9 mouse cellular contexts compared by ENCODE assay signal in genomic region chr6:30549231-30549761, GRCm38 (mm10). TPM values are rescaled to one million over a fixed set of nuclear protein-coding genes. Genes with fewer than 3 reads are reported as not detected.
A peak's percentile ranks its signal among the peaks of the same experiment; 100 is the strongest.
DNase-seq lines count a peak whose midpoint lies in the region; ATAC-seq and TF ChIP-seq lines count a peak whose summit lies in the region.
"Had no signal": no experiment of that assay in that cellular context is flagged by ENCODE, and none has a peak within 500 bp of the region (broad histone marks: within the 10 kb centered on the region; RNA-seq: fewer than 3 reads in every experiment).

No protein-coding gene starts in this region.

- no peak overlapping the region for H3K4me3 ChIP-seq in intestine, embryonic 14.5 days (ENCODE audit: low read depth, low read length)
- no peak overlapping the region for H3K4me3 ChIP-seq in intestine, postnatal 0 days (ENCODE audit: low read depth, low read length)
- H3K4me3 ChIP-seq in hindbrain, embryonic 10.5 days, result peak overlapping the region; percentile 29
- no peak overlapping the region for H3K4me3 ChIP-seq in midbrain, embryonic 12.5 days

- no peaks in the 10 kb centered on the region for H3K36me3 ChIP-seq in intestine, embryonic 14.5 days (ENCODE audit: control insufficient read depth, insufficient read depth, low read length)
- H3K36me3 ChIP-seq in intestine, postnatal 0 days (ENCODE audit: control insufficient read depth, insufficient read depth), result no peaks in the 10 kb centered on the region
- H3K36me3 ChIP-seq in hindbrain, embryonic 10.5 days, result no peaks in the 10 kb centered on the region
- no peaks in the 10 kb centered on the region for H3K36me3 ChIP-seq in midbrain, embryonic 12.5 days

- no peak overlapping the region for H3K9ac ChIP-seq in intestine, embryonic 14.5 days (ENCODE audit: low read length)
- H3K9ac ChIP-seq in intestine, postnatal 0 days (ENCODE audit: low read depth, low read length), result no peak overlapping the region
- peak overlapping the region; percentile 37; the same call in 1 of the 2 replicates for H3K9ac ChIP-seq in midbrain, embryonic 12.5 days (replicated peaks)

- peak overlapping the region; percentile 77 for H3K27ac ChIP-seq in intestine, embryonic 14.5 days (ENCODE audit: low read depth)
- H3K27ac ChIP-seq in intestine, postnatal 0 days (ENCODE audit: low read depth, low read length), result no peak overlapping the region
- H3K27ac ChIP-seq in hindbrain, embryonic 10.5 days, result peak overlapping the region; percentile 95
- peak overlapping the region; percentile 86 for H3K27ac ChIP-seq in midbrain, embryonic 12.5 days (replicated peaks)

- 21% methylated on average over 15 of the region's 15 CpGs for WGBS in intestine, embryonic 14.5 days
- 40% methylated on average over 15 of the region's 15 CpGs for WGBS in intestine, postnatal 0 days
- 11% methylated on average over 15 of the region's 15 CpGs for WGBS in hindbrain, embryonic 10.5 days
- 6% methylated on average over 15 of the region's 15 CpGs for WGBS in midbrain, embryonic 12.5 days

- no peaks in the 10 kb centered on the region for H3K27me3 ChIP-seq in intestine, embryonic 14.5 days (replicated peaks; ENCODE audit: control insufficient read depth, insufficient read depth, low read length)
- no peaks in the 10 kb centered on the region for H3K27me3 ChIP-seq in intestine, postnatal 0 days (replicated peaks; ENCODE audit: control insufficient read depth, insufficient read depth, low read length)
- H3K27me3 ChIP-seq in hindbrain, embryonic 10.5 days (ENCODE audit: insufficient read depth, poor library complexity, severe bottlenecking), result no peaks in the 10 kb centered on the region
- H3K27me3 ChIP-seq in midbrain, embryonic 12.5 days, result no peaks in the 10 kb centered on the region

- H3K4me2 ChIP-seq in intestine, embryonic 14.5 days (ENCODE audit: low read length), result no peak overlapping the region
- no peak overlapping the region for H3K4me2 ChIP-seq in intestine, postnatal 0 days (replicated peaks; ENCODE audit: low read depth)
- H3K4me2 ChIP-seq in midbrain, embryonic 12.5 days (replicated peaks), result peak overlapping the region; percentile 25

- DNase-seq in intestine, embryonic 14.5 days (ENCODE audit: low spot score), result no peak
- DNase-seq in embryo, embryonic 11 days, result peak; percentile 88
- DNase-seq in hindbrain, embryonic 10.5 days (ENCODE audit: low spot score), result peak; percentile 74
- no peak for DNase-seq in spleen, adult 12 weeks (ENCODE audit: low spot score)

- TF ChIP-seq CTCF in intestine, postnatal 0 days (IDR thresholded peaks at IDR 0.05; ENCODE audit: low read depth), result no peak

- H3K9me3 ChIP-seq in intestine, embryonic 14.5 days (ENCODE audit: control insufficient read depth, low read length), result no peaks in the 10 kb centered on the region
- H3K9me3 ChIP-seq in intestine, postnatal 0 days (ENCODE audit: control insufficient read depth), result no peaks in the 10 kb centered on the region
- H3K9me3 ChIP-seq in hindbrain, embryonic 10.5 days, result no peaks in the 10 kb centered on the region
- 0 out of 2 replicates have a peak, but pooled peaks cover 3% of the 10 kb centered on the region for H3K9me3 ChIP-seq in midbrain, embryonic 12.5 days

- no peak for ATAC-seq in intestine, embryonic 14.5 days (replicated peaks; ENCODE audit: low FRiP score, low TSS enrichment, low read depth)
- ATAC-seq in intestine, postnatal 0 days, result no peak
- ATAC-seq in midbrain, embryonic 12.5 days (ENCODE audit: low FRiP score, low read depth), result no peak
- no peak for ATAC-seq in megakaryocyte-erythroid progenitor cell, adult 5-6 weeks (replicated peaks; ENCODE audit: low FRiP score, low TSS enrichment, poor library complexity, severe bottlenecking)
- no peak for ATAC-seq in megakaryocyte, adult 5-6 weeks (ENCODE audit: poor library complexity, severe bottlenecking)

- H3K4me1 ChIP-seq in intestine, embryonic 14.5 days (replicated peaks; ENCODE audit: control insufficient read depth, insufficient read depth, low read length), result peaks cover 32% of the 10 kb centered on the region
- H3K4me1 ChIP-seq in intestine, postnatal 0 days (replicated peaks; ENCODE audit: control insufficient read depth, insufficient read depth, low read length), result 0 out of 2 replicates have a peak, but pooled peaks cover 3% of the 10 kb centered on the region
- peaks cover 87% of the 10 kb centered on the region for H3K4me1 ChIP-seq in hindbrain, embryonic 10.5 days (replicated peaks)
- H3K4me1 ChIP-seq in midbrain, embryonic 12.5 days, result peaks cover 66% of the 10 kb centered on the region

RNA-seq across cellular contexts. Expression of gene Cpa2, which starts 7.9 kb away (rescaled TPM):
- 1.8 and 206 TPM in 2 replicates for polyA plus RNA-seq in intestine, embryonic 14.5 days (2014; fragmentation: Nextera tagmentation; extraction: Ambion mirVana)
- polyA plus RNA-seq in intestine, postnatal 0 days (2015; fragmentation: Nextera tagmentation; extraction: Ambion mirVana), result 2.9 and 3.3 TPM in 2 replicates
- 19.6 and 20.0 TPM in 2 replicates for polyA plus RNA-seq in hindbrain, embryonic 10.5 days (2016; fragmentation: Nextera tagmentation; extraction: Ambion mirVana)
- 5.8 and 6.7 TPM in 2 replicates for polyA plus RNA-seq in midbrain, embryonic 12.5 days (2016; fragmentation: Nextera tagmentation; extraction: Ambion mirVana)
- not detected in 2 replicates for total RNA-seq in megakaryocyte-erythroid progenitor cell, adult 5-6 weeks (2014; fragmentation: Nextera tagmentation)
- total RNA-seq in megakaryocyte-erythroid progenitor cell, adult 5-6 weeks (2017), result not detected in 2 replicates
- 0.27 TPM in 1 of 2 replicates, not detected in the other for total RNA-seq in megakaryocyte, adult 5-6 weeks (2015)
- total RNA-seq in megakaryocyte, adult 5-6 weeks (2017), result not detected in 2 replicates

RNA-seq across cellular contexts. Expression of gene Cpa4, which starts 18.9 kb away (rescaled TPM):
- polyA plus RNA-seq in intestine, embryonic 14.5 days (2014; fragmentation: Nextera tagmentation; extraction: Ambion mirVana), result 0.73 and 0.93 TPM in 2 replicates
- 0.04 and 0.07 TPM in 2 replicates for polyA plus RNA-seq in intestine, postnatal 0 days (2015; fragmentation: Nextera tagmentation; extraction: Ambion mirVana)
- 1.4 and 2.5 TPM in 2 replicates for polyA plus RNA-seq in hindbrain, embryonic 10.5 days (2016; fragmentation: Nextera tagmentation; extraction: Ambion mirVana)
- 1.6 and 1.9 TPM in 2 replicates for polyA plus RNA-seq in midbrain, embryonic 12.5 days (2016; fragmentation: Nextera tagmentation; extraction: Ambion mirVana)
- not detected in 2 replicates for total RNA-seq in megakaryocyte-erythroid progenitor cell, adult 5-6 weeks (2014; fragmentation: Nextera tagmentation)
- total RNA-seq in megakaryocyte-erythroid progenitor cell, adult 5-6 weeks (2017), result not detected in 2 replicates
- not detected in 2 replicates for total RNA-seq in megakaryocyte, adult 5-6 weeks (2015)
- not detected in 2 replicates for total RNA-seq in megakaryocyte, adult 5-6 weeks (2017)
- polyA plus RNA-seq: large intestine, adult 2 months had no signal

RNA-seq across cellular contexts. Expression of gene Ssmem1, which starts 39.6 kb away (rescaled TPM):
- polyA plus RNA-seq in intestine, embryonic 14.5 days (2014; fragmentation: Nextera tagmentation; extraction: Ambion mirVana), result not detected in 2 replicates
- not detected in 2 replicates for polyA plus RNA-seq in intestine, postnatal 0 days (2015; fragmentation: Nextera tagmentation; extraction: Ambion mirVana)
- polyA plus RNA-seq in hindbrain, embryonic 10.5 days (2016; fragmentation: Nextera tagmentation; extraction: Ambion mirVana), result 0.34 and 0.35 TPM in 2 replicates
- 0.22 and 0.34 TPM in 2 replicates for polyA plus RNA-seq in midbrain, embryonic 12.5 days (2016; fragmentation: Nextera tagmentation; extraction: Ambion mirVana)
- total RNA-seq in megakaryocyte-erythroid progenitor cell, adult 5-6 weeks (2014; fragmentation: Nextera tagmentation), result not detected in 2 replicates
- not detected in 2 replicates for total RNA-seq in megakaryocyte-erythroid progenitor cell, adult 5-6 weeks (2017)
- total RNA-seq in megakaryocyte, adult 5-6 weeks (2015), result 0.68 TPM in 1 of 2 replicates, not detected in the other
- 0.44 and 1.1 TPM in 2 replicates for total RNA-seq in megakaryocyte, adult 5-6 weeks (2017)
- polyA plus RNA-seq: large intestine, adult 2 months had no signal

RNA-seq across cellular contexts. Expression of gene Tmem209, which starts 39.7 kb away (rescaled TPM):
- polyA plus RNA-seq in intestine, embryonic 14.5 days (2014; fragmentation: Nextera tagmentation; extraction: Ambion mirVana), result 40.9 and 43.6 TPM in 2 replicates
- 10.2 and 11.2 TPM in 2 replicates for polyA plus RNA-seq in intestine, postnatal 0 days (2015; fragmentation: Nextera tagmentation; extraction: Ambion mirVana)
- polyA plus RNA-seq in hindbrain, embryonic 10.5 days (2016; fragmentation: Nextera tagmentation; extraction: Ambion mirVana), result 38.3 and 40.3 TPM in 2 replicates
- polyA plus RNA-seq in midbrain, embryonic 12.5 days (2016; fragmentation: Nextera tagmentation; extraction: Ambion mirVana), result 45.6 and 49.1 TPM in 2 replicates
- 51.7 and 62.6 TPM in 2 replicates for total RNA-seq in megakaryocyte-erythroid progenitor cell, adult 5-6 weeks (2014; fragmentation: Nextera tagmentation)
- total RNA-seq in megakaryocyte-erythroid progenitor cell, adult 5-6 weeks (2017), result 35.8 and 46.2 TPM in 2 replicates
- 40.3 and 42.3 TPM in 2 replicates for total RNA-seq in megakaryocyte, adult 5-6 weeks (2015)
- 24.0 and 39.0 TPM in 2 replicates for total RNA-seq in megakaryocyte, adult 5-6 weeks (2017)

Comparison
In these comparisons a context has a peak if more than half of its experiments do, and no peak if none do; other contexts are left out.
1. DNase-seq: peak in embryo, embryonic 11 days (single experiment) and hindbrain, embryonic 10.5 days (single experiment); none in intestine, embryonic 14.5 days (single experiment) and spleen, adult 12 weeks (single experiment).